Mouse (Mus musculus) forebrain, embryonic 14.5 days (tissue): ENCODE data around the gene Chst11. TPM values are rescaled to one million over a fixed set of nuclear protein-coding genes. Genes with fewer than 3 reads are reported as not detected.

Experiments
- ATAC-seq: fragments of 200-750 bp; cut with Nextera tagmentation; 2 replicates; pipeline ENCODE4 v1.8.0; 2017; ENCODE audit warnings: mild to moderate bottlenecking, moderate library complexity
- DNase-seq: peaks from one replicate; pipeline ENCODE4 v3.0.0-alpha.2; 2015; ENCODE audit warnings: low spot score
- H3K27ac ChIP-seq: fragments of 300-500 bp; sonication (generic); 2 replicates; pipeline ENCODE4 v1.5.1; 2014; ENCODE audit warnings: low read depth, mild to moderate bottlenecking, control low read depth, low read length, moderate library complexity
- H3K27me3 ChIP-seq: fragments of 300-500 bp; sonication (generic); replicated peaks from 2 replicates; pipeline ENCODE4 v1.6.1; 2014; ENCODE audit warnings: low read length, control low read depth, mixed read lengths; ENCODE audit not compliant: control insufficient read depth, insufficient read depth
- H3K36me3 ChIP-seq: fragments of 300-500 bp; sonication (generic); 2 replicates; pipeline ENCODE4 v1.6.1; 2014; ENCODE audit warnings: low read length, control low read depth; ENCODE audit not compliant: control insufficient read depth, insufficient read depth
- H3K4me1 ChIP-seq: fragments of 300-500 bp; sonication (generic); 2 replicates; pipeline ENCODE4 v1.6.1; 2014; ENCODE audit warnings: antibody characterized with exemption, low read length, control low read depth; ENCODE audit not compliant: control insufficient read depth, insufficient read depth
- H3K4me2 ChIP-seq: fragments of 300-500 bp; sonication (generic); 2 replicates; pipeline ENCODE4 v1.6.1; 2014; ENCODE audit warnings: mild to moderate bottlenecking, control low read depth, low read length
- H3K4me3 ChIP-seq: fragments of 300-500 bp; sonication (generic); 2 replicates; pipeline ENCODE4 v1.5.1; 2014; ENCODE audit warnings: low read depth, low read length, control low read depth
- H3K9ac ChIP-seq: fragments of 300-500 bp; sonication (generic); 2 replicates; pipeline ENCODE4 v1.6.1; 2014; ENCODE audit warnings: mild to moderate bottlenecking, low read length, control low read depth, moderate library complexity
- H3K9me3 ChIP-seq: fragments of 300-500 bp; sonication (generic); replicated peaks from 2 replicates; pipeline ENCODE4 v1.6.1; 2016; ENCODE audit warnings: low read length, control low read depth, mixed read lengths; ENCODE audit not compliant: control insufficient read depth
- WGBS: fragments of 180-500 bp; shearing (Covaris S2); extraction: QIAGEN DNeasy Blood & Tissue Kit; methylation state at CpG from one replicate; pipeline ENCODE4 v1.1.7; 2014; 5-methylcytosine and 5-hydroxymethylcytosine counted together
- polyA plus RNA-seq: library from polyadenylated mRNA; unstranded; fragments of >200 nt; fragmentation: Nextera tagmentation; extraction: Ambion mirVana; gene quantifications from 2 replicates; pipeline ENCODE4 v1.2.1, GENCODE M21; 2014

The Chst11 gene
- polyA plus RNA-seq, 1 experiment from 2014 or later, result 4.2 TPM

GRCm38 (mm10) chr10:83151362-83151761, 166.1 kb downstream of the Chst11 start:
- Histone ChIP-seq H3K36me3 (no peaks in the 10 kb centered on the region), H3K9ac (no peak overlapping the region), H3K27ac (no peak overlapping the region), H3K4me2 (no peak overlapping the region), H3K27me3 (no peaks in the 10 kb centered on the region), H3K9me3 (no peaks in the 10 kb centered on the region), H3K4me1 (peaks cover 10% of the 10 kb centered on the region), H3K4me3 (no peak overlapping the region)
- 63% methylated on average over 6 of the region's 6 CpGs for WGBS
- peak; percentile 76 for DNase-seq
- peak; percentile 40; the same call in 1 of the 2 replicates for ATAC-seq

- H3K4me1 ChIP-seq, result peaks cover 10% of the 10 kb centered on the region; the same call in 1 of the 2 replicates
- no peaks in the 10 kb centered on the region for H3K36me3 ChIP-seq
- no peaks in the 10 kb centered on the region for H3K27me3 ChIP-seq
- no peak overlapping the region for H3K27ac ChIP-seq
- 77% methylated on average over 16 of the region's 16 CpGs for WGBS
- H3K4me2 ChIP-seq, result no peak overlapping the region
- no peaks in the 10 kb centered on the region for H3K9me3 ChIP-seq
- DNase-seq (no peak), ATAC-seq (no peak)
- H3K9ac ChIP-seq, result no peak overlapping the region
- H3K4me3 ChIP-seq, result no peak overlapping the region
Measured at GRCm38 (mm10) chr10:83151896-83152685, 166.8 kb downstream of the Chst11 start.

GRCm38 (mm10) chr10:83152723-83153122, 167.4 kb downstream of the Chst11 start:
- Histone ChIP-seq H3K4me2 (no peak overlapping the region), H3K27ac (no peak overlapping the region), H3K9me3 (no peaks in the 10 kb centered on the region), H3K4me3 (no peak overlapping the region), H3K9ac (no peak overlapping the region), H3K36me3 (no peaks in the 10 kb centered on the region), H3K4me1 (peaks cover 10% of the 10 kb centered on the region; the same call in 1 of the 2 replicates), H3K27me3 (no peaks in the 10 kb centered on the region)
- ATAC-seq (no peak), DNase-seq (no peak)
- WGBS, result 91% methylated on average over 1 of the region's 1 CpGs

GRCm38 (mm10) chr10:83153374-83153773, 168.1 kb downstream of the Chst11 start:
- 93% methylated on average over 5 of the region's 5 CpGs for WGBS
- H3K9ac ChIP-seq, result no peak overlapping the region
- ATAC-seq, result no peak

GRCm38 (mm10) chr10:83153887-83154286, 168.6 kb downstream of the Chst11 start:
- no peak overlapping the region for H3K9ac ChIP-seq
- H3K4me1 ChIP-seq, result peaks cover 17% of the 10 kb centered on the region
- no peaks in the 10 kb centered on the region for H3K27me3 ChIP-seq
- no peak overlapping the region for H3K4me3 ChIP-seq
- no peak for ATAC-seq
- no peak overlapping the region for H3K27ac ChIP-seq
- no peak overlapping the region for H3K4me2 ChIP-seq
- no peaks in the 10 kb centered on the region for H3K36me3 ChIP-seq
- WGBS, result 77% methylated on average over 9 of the region's 9 CpGs
- DNase-seq, result no peak
- no peaks in the 10 kb centered on the region for H3K9me3 ChIP-seq

More at GRCm38 (mm10) chr10:83153374-83153773, 168.1 kb downstream of the Chst11 start:
- Histone ChIP-seq H3K9me3 (no peaks in the 10 kb centered on the region), H3K4me3 (no peak overlapping the region), H3K36me3 (no peaks in the 10 kb centered on the region), H3K27ac (no peak overlapping the region), H3K4me2 (no peak overlapping the region), H3K4me1 (peaks cover 14% of the 10 kb centered on the region; the same call in 1 of the 2 replicates), H3K27me3 (no peaks in the 10 kb centered on the region)
- no peak for DNase-seq

- 38% methylated on average over 5 of the region's 5 CpGs for WGBS
- H3K9me3 ChIP-seq, result no peaks in the 10 kb centered on the region
- H3K4me3 ChIP-seq, result no peak overlapping the region
- H3K9ac ChIP-seq, result no peak overlapping the region
- DNase-seq (no peak), ATAC-seq (no peak)
- H3K4me2 ChIP-seq, result no peak overlapping the region
- H3K36me3 ChIP-seq, result no peaks in the 10 kb centered on the region
- H3K27ac ChIP-seq, result no peak overlapping the region
- peaks cover 20% of the 10 kb centered on the region for H3K4me1 ChIP-seq
- no peaks in the 10 kb centered on the region for H3K27me3 ChIP-seq
Measured at GRCm38 (mm10) chr10:83157289-83157688, 172.0 kb downstream of the Chst11 start.

- DNase-seq (peak; percentile 56), ATAC-seq (0 out of 2 replicates have a peak, but pooled peaks have one; percentile 30)
- H3K27me3 ChIP-seq, result no peaks in the 10 kb centered on the region
Measured at GRCm38 (mm10) chr10:83158322-83158721, 173.0 kb downstream of the Chst11 start.

GRCm38 (mm10) chr10:83159229-83159628, 173.9 kb downstream of the Chst11 start:
- 81% methylated on average over 8 of the region's 8 CpGs for whole genome bisulfite sequencing
- H3K4me1 ChIP-seq, result peaks cover 28% of the 10 kb centered on the region
- H3K36me3 ChIP-seq, result no peaks in the 10 kb centered on the region
- no peaks in the 10 kb centered on the region for H3K9me3 ChIP-seq
- H3K4me2 ChIP-seq, result no peak overlapping the region
- H3K9ac ChIP-seq, result no peak overlapping the region
- no peak for ATAC-seq
- H3K27ac ChIP-seq, result no peak overlapping the region
- H3K4me3 ChIP-seq, result no peak overlapping the region
- no peak for DNase-seq
- no peaks in the 10 kb centered on the region for H3K27me3 ChIP-seq

More at GRCm38 (mm10) chr10:83158322-83158721, 173.0 kb downstream of the Chst11 start:
- H3K4me1 ChIP-seq, result peaks cover 28% of the 10 kb centered on the region
- no peak overlapping the region for H3K4me2 ChIP-seq
- no peaks in the 10 kb centered on the region for H3K36me3 ChIP-seq
- WGBS, result 6% methylated on average over 8 of the region's 8 CpGs
- H3K4me3 ChIP-seq, result no peak overlapping the region
- no peaks in the 10 kb centered on the region for H3K9me3 ChIP-seq
- H3K27ac ChIP-seq, result no peak overlapping the region; the same call in 1 of the 2 replicates
- no peak overlapping the region for H3K9ac ChIP-seq
